Comparison of ENCODE assay signal across 8 mouse cellular contexts in the genomic region with DNA sequence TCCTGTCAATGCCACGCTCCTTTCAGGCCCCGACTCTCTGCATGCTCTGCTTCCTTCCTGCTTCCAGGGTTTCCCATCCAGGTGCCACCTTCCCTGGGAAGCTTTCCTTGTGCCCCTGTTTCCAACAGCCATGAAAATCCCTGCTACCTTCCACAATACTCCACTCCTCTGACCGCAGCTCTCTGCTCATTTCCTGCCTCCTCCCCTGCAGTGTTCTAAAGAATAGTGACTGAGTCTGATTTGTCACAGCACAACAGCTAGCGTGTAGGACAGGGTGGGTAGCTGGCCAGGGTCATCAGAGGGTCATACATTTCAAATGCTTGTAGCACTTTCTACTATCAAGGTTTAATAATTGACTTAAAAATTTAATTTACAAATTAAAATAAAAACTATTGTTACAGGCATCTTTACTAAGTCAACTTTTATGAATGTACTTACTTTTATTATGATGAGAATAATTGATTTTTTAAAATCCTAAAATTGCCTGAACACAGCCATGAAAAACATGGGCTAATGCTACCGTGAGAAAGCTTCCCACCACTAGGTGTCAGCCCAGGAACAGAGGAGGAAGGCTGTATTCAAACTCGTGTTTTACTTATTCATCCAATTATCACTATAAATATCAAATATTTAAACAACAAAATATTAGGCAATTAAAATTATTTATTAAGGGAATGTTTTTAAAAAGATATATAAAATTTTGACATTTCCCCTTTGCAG.
DNase-seq lines count a peak whose midpoint lies in the region; ATAC-seq and TF ChIP-seq lines count a peak whose summit lies in the region.

No protein-coding gene starts in this region.

- peaks cover 3% of the 10 kb centered on the region; the same call in 1 of the 2 replicates for H3K4me1 ChIP-seq in heart, embryonic 12.5 days (replicated peaks)
- H3K4me1 ChIP-seq in spleen, adult 2 months (ENCODE audit: control insufficient read depth, insufficient read depth, insufficient read length), result no peaks in the 10 kb centered on the region
- H3K4me1 ChIP-seq in heart, postnatal 0 days (ENCODE audit: control insufficient read depth, insufficient read depth), result no peaks in the 10 kb centered on the region

- H3K9ac ChIP-seq in heart, embryonic 12.5 days, result no peak overlapping the region
- H3K9ac ChIP-seq in heart, postnatal 0 days (replicated peaks; ENCODE audit: low read depth, low read length), result no peak overlapping the region

- TF ChIP-seq EP300 in heart, postnatal 0 days (IDR thresholded peaks at IDR 0.05; ENCODE audit: low read depth), result no peak

- peak; percentile 48; the same call in 1 of the 2 replicates for TF ChIP-seq CTCF in spleen, adult 2 months (IDR thresholded peaks at IDR 0.05; ENCODE audit: extremely low read depth, insufficient read depth, insufficient read length, insufficient replicate concordance)
- peak; percentile 84 for TF ChIP-seq CTCF in heart, postnatal 0 days (IDR thresholded peaks at IDR 0.05; ENCODE audit: low read depth)

- ATAC-seq in heart, embryonic 12.5 days (ENCODE audit: insufficient number of reproducible peaks, low FRiP score), result no peak
- ATAC-seq in heart, postnatal 0 days (ENCODE audit: insufficient read depth, low read depth), result no peak
- ATAC-seq in activated CD4-positive, CD25-positive, alpha-beta regulatory T cell, adult 4 months, result no peak

- H3K4me3 ChIP-seq in heart, embryonic 12.5 days, result no peak overlapping the region
- H3K4me3 ChIP-seq in spleen, adult 2 months (ENCODE audit: extremely low read depth, insufficient read depth, insufficient read length), result no peak overlapping the region
- H3K4me3 ChIP-seq in heart, postnatal 0 days (ENCODE audit: low read depth, low read length), result no peak overlapping the region

- WGBS in heart, embryonic 12.5 days, result 36% methylated on average over 6 of the region's 6 CpGs
- WGBS in spleen, adult 2 months, result 62% methylated on average over 6 of the region's 6 CpGs
- 36% methylated on average over 6 of the region's 6 CpGs for WGBS in heart, postnatal 0 days

- no peak overlapping the region for H3K27ac ChIP-seq in heart, embryonic 12.5 days (ENCODE audit: poor library complexity, severe bottlenecking)
- H3K27ac ChIP-seq in spleen, adult 2 months (ENCODE audit: insufficient read depth, low read length), result no peak overlapping the region
- H3K27ac ChIP-seq in heart, postnatal 0 days (ENCODE audit: low read depth), result no peak overlapping the region

- no peaks in the 10 kb centered on the region for H3K27me3 ChIP-seq in heart, embryonic 12.5 days (replicated peaks)
- no peaks in the 10 kb centered on the region for H3K27me3 ChIP-seq in spleen, adult 2 months (ENCODE audit: control insufficient read depth, insufficient read depth, low read length)
- no peaks in the 10 kb centered on the region for H3K27me3 ChIP-seq in heart, postnatal 0 days (ENCODE audit: control insufficient read depth, insufficient read depth, low read length)

- DNase-seq in heart, adult 18-20 months, result peak; percentile 23 to 72
- DNase-seq in spleen, adult 2 months (ENCODE audit: low read depth in 1 of 2, low spot score in 2 of 2), result peak; percentile 1 to 18
- DNase-seq in spleen, adult 12 weeks (ENCODE audit: low spot score), result no peak
- peak; percentile 15 for DNase-seq in cerebellum, adult 9-11 months
- peak; percentile 52 for DNase-seq in heart, postnatal 0 days (ENCODE audit: low spot score)
- DNase-seq in lung, postnatal 14 days, result peak; percentile 68

- no peak for TF ChIP-seq POLR2A in spleen, adult 2 months (IDR thresholded peaks at IDR 0.05; ENCODE audit: low read depth, low read length)

- no peaks in the 10 kb centered on the region for H3K36me3 ChIP-seq in heart, embryonic 12.5 days
- no peaks in the 10 kb centered on the region for H3K36me3 ChIP-seq in spleen, adult 2 months (ENCODE audit: control insufficient read depth, insufficient read depth, low read length)
- H3K36me3 ChIP-seq in heart, postnatal 0 days (replicated peaks; ENCODE audit: control insufficient read depth, insufficient read depth, low read length), result no peaks in the 10 kb centered on the region

- no peak overlapping the region for H3K4me2 ChIP-seq in heart, embryonic 12.5 days
- H3K4me2 ChIP-seq in heart, postnatal 0 days (ENCODE audit: low read depth, low read length), result no peak overlapping the region

- H3K9me3 ChIP-seq in heart, embryonic 12.5 days (replicated peaks), result no peaks in the 10 kb centered on the region
- H3K9me3 ChIP-seq in heart, postnatal 0 days (replicated peaks; ENCODE audit: control insufficient read depth, low read length), result no peaks in the 10 kb centered on the region
